Mouse (Mus musculus) cerebellum, adult 9-10 months (tissue): ENCODE data around the gene Msl2.

Experiments
- DNase-seq: peaks from one replicate; pipeline ENCODE4 v3.0.0; 2022

Gene Msl2

DNA sequence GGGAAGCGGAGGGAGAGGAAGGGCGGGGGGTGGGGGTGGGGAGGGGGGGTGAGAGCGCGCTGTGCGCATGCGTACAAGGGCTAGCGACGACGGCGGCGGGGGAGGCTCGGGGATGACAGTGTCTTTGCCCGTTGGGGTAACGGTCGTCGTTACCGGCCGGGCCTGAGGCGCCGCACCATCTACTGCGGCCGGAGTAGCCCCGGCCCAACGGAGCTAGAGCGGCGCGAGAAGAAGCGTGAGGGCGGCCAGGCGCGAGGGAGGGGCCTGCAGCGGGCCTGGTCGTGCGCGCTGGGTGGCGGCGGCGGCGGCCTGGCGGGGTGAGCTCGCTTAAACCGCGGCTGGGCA, at the start of gene Msl2:
Msl2 (plus strand) TSS at position 115 of the 345 bp plus-strand sequence.
- no peak for DNase-seq

DNA sequence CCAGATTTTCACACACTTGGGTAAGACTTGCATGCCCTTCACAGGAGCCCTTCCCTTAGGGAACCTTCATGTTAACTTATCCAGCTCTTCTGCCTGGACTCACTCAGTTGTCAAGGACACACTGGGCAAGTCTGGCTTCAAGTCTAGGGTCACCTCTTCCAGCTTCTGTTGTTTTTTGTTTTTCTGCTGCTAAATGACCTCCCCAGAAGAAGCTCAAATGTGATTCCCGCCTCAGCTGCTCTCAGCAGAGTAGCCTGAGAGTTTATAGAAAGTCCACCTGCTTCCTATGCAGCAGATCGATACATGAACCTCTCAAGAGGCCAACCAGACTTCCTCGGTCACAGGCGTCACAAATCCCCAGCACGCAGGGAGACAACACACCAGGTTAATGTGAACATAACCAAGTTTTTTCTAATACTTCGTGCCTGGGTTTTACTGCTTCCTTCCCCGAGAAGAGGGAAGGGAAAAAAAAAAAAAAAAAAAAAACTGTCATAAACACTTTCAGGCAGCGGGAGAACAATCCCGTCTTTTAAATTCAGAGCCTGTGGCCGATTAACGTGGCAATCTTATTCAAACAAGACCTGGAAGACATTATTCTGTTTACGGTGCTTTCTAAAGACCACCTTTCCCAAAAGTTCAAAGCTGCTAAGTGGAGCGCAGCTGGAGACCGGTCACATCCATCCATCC, 40.0 kb upstream of the Msl2 start:
- DNase-seq = peak; percentile 31

DNA sequence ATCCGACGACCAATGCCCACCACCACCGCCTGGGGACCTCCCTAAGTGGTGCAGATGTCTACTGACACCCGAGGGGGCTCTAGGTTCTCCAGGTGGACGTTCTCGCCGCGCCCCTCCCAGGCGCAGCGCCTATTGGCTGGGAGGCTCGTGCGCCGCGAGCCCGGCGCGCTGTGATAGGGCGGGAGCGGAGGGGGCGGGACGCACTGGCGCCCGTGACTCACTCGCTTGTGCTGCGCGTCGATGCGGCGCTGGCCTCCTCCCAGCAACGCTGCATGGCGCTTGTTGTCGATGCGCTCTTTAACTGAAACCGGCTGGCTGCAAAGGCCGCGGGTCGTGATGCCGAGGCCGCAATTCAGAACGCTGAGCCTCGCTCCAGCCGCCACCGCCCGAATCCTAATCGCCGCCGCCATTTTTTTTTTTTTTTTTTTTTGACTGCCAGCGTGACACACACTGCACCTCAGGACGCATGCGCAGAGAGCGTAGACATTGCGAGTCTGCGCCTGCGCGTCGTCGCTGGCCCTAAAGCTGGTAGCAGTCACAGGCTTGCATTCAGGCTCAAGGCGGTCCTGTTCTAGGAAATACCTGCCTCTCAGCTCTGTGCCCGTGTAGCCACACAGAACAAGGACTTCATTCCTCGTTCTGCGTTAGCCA, 39.3 kb upstream of the Msl2 start, which contains the start of gene Pccb:
Pccb (minus strand) TSS at position 451 of the 651 bp plus-strand sequence.
- peak; percentile 98 for DNase-seq

DNA sequence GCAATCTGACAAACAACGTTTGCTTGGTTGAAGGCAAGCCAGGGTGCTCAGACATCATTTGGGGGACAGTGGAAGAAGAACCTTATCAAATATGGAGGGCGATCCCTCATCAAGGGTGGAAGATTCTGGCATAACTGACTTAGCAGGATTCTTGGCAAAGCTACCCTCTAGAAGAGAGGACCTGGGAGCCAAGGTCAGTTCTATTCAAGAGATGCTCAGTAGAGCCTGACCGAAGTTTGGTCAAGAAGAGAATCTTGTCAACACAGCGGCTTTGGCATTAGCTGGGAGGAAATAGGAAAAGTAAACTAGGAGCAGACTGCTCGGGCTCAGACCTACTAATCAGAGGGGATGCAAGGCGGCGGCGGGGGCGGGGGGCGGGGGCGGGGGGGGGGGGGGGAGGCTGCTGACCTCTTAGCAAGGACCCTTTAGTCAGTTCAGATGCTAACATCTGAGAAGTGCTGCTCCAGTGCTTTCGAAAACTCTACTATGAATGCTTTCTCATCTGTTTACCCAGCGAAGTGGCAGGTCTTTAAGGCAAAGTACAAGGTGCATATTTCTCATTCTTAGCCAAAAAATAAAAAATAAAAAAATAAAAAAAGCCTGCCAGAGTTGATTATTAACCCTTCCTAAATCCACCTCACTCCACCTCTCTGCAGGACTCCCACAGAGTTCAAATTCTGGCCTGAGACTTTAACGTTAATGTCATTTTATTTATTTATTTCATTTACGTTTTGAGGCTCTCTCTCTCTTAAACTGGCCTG, 37.9 kb upstream of the Msl2 start:
- DNase-seq = peak; percentile 38

DNA sequence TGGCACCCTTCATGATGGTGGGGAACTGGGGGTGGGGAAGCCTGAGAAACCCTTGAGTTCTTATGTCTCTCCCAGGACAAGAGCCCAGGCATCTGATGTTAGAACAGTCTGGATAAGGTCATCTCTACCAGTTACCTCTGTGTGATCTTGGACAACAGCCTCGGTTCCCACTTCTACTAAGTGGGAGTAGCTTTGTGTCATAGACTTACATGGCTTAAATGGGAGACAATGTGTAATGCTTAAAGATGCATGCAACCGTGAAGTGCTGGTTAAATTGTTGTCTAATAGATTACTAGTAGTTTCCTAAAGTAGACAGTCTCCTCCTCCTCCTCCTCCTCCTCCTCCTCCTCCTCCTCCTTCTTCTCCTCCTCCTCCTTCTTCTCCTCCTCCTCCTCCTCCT, 37.0 kb upstream of the Msl2 start:
- DNase-seq = no peak

DNA sequence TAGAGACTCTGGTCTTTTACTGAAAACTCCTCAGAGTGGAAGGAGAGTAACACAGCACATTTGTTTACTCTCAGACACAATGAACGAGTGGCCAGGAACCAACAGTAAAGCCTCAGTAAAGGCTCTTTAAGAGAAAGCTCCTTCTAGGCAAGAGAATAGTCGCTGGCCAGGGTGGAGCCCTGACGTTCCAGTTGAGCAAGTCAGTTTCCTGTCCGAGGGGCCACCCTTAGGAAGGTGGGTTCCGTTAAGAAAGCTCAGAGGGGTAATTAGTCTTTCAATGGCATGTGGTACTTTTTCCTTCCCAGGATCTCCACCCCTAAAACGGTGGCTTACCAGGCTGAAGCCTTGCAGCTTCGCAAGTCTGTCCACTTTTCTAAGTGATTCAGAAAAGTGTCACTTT, 36.5 kb upstream of the Msl2 start:
- DNase-seq = no peak

DNA sequence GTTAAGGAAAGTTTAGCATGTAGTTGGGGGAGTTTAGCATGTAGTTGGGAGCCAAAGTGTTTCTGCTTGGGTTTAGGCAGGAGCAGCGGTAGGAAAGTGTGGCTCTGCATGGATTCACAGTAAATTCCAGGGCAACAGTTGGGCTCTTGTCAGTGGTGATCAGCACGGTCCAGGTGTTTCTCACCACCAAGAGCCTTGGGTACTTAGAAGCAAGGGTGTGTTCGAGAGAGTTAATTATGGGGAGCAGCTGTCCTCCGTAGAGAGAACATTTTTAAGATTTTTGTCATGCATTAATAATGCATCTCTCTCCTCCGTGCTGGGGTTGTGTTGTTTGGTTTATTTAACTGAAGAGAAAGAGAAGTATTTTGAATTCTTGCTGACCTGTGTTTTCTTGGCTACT, 35.3 kb upstream of the Msl2 start:
- DNase-seq = no peak

DNA sequence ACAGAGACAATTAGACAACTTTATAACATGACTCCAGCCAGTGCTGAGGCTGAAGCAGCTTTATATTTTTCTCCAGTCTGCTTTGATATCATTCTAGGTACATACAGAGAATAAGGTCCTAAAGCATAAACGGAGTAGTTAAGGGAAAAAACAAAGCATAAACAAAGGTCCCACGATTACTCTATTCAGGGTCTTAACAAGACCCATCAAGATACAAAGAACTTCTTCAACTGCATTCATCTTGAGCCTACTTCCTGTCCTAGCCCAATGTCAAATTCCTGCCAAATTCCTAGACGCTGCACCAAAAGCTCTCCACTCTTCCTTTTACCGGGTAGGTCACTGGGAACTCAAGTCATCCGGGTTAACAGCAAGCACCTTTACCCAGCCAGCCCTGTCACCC, 32.4 kb upstream of the Msl2 start:
- DNase-seq = no peak

DNA sequence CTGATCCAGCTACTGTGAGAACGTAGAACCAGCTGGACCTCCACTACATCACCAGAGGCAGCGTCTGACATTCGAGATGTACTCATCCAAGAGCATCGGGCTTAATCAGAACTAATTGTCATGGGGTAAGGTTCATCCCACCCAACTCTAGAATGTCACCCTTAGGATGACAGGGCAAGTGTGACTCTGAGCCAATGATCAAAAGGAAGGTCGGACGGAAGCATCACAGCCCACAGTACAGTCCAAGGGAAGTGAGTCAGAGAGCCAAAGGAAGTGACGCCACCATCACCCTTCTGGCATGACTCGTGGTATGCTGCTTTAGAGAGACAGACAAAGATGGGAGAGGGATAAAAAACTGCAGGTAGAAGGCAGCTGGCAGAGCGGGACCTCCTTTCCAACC, 31.7 kb upstream of the Msl2 start:
- DNase-seq = no peak

DNA sequence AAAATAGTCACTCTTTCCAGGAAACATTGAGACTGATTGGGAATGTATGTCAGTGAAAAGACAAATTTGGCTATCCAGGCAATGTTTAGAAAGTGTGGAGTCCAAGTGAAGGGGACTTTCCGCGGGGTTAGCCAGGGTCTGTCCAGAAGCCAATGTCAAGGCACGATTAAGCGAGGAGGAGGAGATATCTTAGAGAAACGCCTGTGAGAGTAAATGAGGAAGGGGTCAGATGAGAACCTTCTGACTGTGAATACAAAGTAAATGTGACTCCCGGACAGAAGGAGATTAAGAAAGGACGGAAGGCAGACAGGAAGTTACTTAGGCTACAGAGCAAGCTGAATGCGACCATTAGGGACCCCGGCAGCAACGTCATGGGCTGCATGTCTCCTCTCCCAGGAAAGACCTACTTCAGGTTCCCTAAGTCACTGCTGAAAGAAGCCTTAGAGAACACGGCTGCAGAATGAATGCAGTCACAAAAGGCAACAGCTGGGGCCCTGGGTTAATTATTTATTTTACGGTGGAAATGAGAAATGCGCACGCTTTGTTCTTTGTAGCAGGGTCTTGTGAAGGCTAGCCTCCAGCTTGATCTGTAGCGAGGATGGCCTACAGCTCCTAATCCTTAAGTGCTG, 28.1 kb upstream of the Msl2 start:
- DNase-seq = no peak

DNA sequence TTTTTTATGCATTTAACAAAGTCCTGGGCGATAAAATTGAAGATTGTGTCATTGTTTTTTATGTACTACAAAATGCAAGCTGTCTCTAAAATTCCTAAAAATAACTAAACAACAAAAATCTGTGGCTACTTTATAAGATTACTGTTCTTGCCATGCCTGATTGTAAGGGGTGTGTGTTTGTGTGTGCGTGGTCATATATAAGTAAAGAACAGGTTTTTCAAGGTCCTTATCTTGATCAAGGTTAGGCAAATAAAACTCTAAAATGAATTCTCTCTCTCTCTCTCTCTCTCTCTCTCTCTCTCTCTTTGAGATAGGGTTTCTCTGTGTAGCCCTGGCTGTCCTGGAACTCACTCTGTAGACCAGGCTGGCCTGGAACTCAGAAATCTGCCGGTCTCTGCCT, 21.9 kb upstream of the Msl2 start:
- DNase-seq = no peak

DNA sequence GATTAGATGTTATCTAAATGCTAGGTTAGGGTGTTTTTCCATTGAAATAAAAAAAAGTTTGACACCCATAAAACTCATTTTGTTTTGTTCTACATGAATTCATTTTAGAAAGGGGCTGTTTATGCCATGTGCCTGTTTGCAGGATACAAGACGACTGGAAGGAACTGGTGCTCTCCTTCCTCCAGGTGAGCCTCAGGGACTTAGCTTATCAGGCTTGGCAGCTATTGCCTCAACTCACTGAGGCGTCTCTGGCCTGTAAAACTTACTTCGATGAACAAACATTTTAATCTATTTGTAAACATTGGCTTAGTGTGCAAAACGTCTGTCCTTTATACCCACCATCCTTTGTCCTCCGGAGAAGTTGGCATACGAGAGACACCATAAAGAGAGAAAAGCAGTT, 21.2 kb upstream of the Msl2 start:
- DNase-seq = no peak

DNA sequence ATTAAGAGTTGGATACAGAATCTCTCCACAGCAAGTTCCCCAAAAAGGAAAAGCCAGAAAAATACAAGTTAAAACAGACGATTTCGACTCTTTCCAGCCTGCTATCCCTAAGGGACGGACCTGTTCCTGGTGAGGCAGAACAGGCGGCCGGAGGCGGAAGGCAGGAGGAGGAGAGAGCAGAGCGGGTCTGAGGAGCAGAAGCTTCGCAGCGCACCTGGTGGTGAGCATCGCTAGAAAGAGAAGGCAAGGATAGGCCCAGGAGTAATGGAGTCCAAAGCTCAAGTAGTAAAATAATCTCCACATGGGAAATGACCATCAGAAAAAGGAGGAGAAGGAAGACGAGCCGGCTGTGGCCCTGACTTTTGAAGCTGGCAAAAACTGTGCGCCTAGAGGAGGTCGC, 20.6 kb upstream of the Msl2 start:
- DNase-seq = no peak

DNA sequence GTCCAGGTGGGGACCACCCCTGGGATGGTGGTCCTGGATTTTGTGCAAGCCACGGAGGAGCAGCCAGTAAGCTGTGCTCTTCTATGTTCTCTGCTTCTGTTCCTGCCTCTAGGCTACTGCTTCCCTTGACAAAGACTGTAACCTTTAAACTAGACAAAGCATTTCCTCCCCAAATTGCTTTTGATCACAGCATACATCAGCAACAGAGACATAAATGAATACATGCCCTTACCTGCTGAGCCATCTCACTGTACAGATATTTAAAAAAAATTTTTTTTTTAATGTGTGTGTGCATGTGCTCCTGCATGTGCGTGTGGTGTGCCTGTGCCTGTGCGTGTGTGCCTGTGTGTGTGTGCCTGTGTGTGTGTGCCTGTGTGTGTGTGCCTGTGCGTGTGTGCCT, 16.7 kb upstream of the Msl2 start:
- no peak for DNase-seq

DNA sequence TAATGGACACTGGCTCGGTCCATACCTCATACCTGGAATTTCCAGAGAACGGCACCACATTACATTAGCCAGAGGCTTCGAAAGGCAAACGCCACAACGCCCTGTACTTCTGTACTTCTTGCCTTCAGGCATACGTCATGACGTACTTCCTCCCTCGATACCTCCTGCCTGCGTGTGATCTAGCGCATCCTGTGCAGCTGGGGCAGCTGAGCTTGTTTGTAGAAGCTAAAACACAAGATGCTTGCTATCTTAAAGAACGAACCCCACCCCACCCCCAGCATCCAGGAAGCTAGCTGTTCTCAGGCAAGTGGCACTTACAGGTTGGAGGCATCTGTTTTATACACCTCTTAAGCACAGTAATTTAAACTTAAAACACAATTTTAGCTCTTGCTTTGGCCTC, 12.9 kb upstream of the Msl2 start:
- DNase-seq = no peak

DNA sequence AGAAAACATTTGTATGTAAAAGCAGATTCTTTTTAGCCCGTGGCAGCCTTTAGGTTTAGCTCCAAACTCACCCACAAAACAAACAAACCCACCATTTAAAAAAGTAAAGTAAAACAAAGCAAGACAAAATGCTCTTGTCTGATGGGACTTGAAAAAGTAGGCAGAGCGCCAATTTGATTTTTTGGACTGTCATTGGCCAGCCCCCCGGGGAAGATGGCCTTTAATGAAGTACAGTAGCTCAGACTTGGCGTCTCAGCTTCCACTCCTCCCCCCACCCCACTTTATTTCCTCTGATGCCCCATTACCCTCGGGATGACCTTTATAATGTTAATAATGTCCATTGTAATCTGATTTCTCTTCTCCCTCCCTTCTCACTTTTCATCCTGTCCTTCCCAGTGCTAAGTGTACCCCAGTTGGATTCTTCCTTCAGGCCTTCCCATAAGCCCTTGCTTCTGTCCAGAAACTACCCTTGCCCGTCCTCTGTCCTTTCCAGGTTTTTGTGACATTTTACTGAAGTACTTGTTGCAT, 11.6 kb upstream of the Msl2 start:
- DNase-seq = no peak

DNA sequence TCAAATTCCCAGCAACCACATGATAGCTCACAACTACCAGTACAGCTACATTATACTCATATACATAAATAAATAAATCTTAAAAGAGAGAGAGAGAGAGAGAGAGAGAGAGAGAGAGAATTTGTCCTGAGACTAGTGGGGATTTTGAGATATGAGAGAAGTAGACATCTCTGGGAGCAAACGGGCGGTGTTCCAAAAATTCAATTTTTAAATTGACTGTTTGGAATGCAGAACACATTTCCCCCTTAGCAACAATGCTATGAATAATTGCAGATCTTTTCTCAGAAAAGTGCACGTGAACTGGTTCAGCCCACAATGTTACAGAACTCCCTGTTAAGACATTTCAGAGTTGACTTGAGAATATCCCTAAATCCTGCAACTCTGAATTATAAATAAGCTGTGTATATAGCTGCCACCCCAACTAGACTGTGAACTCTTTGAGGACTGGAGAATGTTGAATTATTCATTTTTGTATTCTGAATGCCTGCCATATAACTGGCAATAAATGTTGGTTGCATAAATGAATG, 8.8 kb upstream of the Msl2 start:
- DNase-seq = no peak

DNA sequence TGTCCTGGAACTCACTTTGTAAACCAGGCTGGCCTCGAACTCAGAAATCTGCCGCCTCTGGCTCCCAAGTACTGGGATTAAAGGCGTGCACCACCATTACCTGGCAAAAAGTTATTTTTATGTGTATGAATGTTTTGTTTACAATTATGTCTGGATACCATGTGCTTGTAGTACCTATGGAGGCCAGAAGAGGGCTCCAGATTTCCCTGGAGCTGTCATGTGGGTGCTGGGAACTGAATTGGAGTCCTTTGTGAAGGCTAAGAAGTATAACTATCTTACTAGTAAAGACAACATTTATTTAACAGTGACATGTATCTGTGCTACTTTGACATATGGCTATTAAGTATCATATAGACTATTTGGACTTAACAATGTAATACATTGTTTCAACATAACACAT, 4.1 kb upstream of the Msl2 start:
- DNase-seq = no peak

DNA sequence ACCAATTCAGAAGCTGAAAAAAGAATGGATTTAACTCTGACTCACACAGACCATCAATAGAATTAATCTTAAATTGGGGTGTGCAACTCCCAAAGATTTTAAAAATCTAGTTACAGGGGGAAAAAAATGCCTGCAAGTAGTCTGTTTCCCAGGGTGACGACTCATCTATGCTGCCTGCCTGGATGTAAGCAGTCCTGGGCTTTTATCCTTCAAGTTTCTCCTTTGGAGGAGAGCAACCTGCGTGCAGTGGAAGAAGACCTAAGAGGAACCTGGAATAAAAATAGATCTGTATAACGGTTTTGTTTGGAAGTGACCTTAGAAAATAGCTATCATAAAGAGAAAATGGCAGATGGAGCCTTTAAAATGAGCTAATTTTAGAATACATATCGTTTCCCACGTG, 1.4 kb upstream of the Msl2 start:
- DNase-seq = no peak

DNA sequence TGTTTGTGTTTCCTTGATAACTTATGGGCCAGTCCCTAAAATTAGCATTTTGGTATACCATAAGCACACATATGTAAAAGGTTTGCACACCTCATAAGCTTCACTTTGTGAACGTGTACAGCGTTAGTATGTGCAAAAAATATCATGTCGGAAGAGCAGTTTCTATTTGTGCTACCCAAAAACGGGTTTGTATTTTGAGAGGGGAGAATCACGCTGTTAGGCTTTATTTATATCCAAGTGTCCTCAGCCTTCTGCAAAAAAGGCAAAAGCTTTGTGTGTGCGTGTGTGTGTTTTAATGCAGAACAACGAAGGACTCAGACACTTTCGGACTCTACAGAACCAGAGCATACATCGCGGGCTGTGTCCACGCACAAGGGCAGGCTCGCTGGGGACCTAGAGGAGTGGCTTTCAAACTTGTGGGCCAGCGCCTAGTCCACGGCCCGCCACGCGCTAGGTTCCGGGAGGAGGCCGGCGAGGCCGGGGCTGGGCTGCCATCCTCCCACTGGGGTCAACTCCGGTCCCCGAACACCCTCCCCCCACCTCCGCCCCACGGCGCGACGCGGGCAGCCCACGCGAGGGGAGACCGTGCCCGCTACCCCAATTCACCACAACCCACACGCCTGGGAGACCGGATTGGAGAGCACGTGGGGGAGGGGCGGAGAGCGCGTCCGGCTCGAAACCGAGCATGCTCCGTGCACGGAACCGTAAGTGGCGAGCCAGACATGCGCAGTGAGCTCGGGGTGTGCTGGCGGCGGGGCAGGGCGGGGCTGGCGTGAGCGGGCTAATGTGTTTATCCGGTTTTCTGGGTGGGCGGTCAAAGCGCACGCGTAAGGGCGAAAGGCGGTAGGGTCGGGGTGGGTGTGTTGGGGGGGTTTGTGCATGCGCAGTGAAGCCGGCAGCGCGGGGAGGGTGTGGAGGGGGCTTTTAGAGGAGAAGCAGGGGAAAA, 587 bp upstream of the Msl2 start:
- DNase-seq = peak; percentile 99

DNA sequence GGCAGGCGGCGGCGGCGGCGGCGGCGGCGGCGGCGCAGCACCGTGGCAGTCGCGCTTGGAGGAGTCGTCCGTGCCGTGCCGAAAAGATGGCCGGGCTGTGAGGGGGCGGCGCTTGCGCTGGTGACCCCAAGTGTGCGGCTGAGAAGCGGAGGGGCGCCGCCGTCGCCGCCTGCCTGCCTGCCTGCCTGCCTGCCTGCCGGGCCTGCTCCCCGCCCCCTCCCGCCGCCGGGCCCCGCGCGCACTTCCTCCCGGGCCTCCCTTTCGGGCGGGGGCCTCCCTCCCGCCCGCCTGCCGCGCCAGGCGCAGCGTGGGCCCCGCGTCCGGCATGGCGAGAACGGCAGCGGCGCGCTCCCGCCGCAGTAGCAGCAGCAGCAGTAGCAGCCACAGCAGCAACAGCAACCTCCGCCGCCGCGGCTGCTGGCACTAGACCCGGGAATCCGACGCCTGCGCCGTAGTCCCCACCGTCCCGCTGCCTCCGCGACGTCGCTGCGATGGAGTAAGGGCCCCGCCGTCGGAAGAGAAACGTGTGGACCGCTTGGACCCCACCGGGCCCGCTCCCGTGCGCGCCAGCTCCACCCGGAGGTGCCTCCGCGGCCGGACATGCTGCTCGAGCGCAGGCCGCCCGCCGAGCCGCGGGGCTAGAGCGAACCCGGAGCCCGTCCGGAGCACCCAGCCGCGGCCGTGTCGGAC, 576 bp downstream of the Msl2 start:
- DNase-seq = peak; percentile 85
